Mouse (Mus musculus): Measurements from ENCODE around the gene Prdx1. TPM values are rescaled to one million over a fixed set of nuclear protein-coding genes. Genes with fewer than 3 reads are reported as not detected.

The Prdx1 gene
- polyA plus RNA-seq (2015; fragmentation: Nextera tagmentation; extraction: Ambion mirVana) = 509 and 614 TPM in 2 replicates

DNA sequence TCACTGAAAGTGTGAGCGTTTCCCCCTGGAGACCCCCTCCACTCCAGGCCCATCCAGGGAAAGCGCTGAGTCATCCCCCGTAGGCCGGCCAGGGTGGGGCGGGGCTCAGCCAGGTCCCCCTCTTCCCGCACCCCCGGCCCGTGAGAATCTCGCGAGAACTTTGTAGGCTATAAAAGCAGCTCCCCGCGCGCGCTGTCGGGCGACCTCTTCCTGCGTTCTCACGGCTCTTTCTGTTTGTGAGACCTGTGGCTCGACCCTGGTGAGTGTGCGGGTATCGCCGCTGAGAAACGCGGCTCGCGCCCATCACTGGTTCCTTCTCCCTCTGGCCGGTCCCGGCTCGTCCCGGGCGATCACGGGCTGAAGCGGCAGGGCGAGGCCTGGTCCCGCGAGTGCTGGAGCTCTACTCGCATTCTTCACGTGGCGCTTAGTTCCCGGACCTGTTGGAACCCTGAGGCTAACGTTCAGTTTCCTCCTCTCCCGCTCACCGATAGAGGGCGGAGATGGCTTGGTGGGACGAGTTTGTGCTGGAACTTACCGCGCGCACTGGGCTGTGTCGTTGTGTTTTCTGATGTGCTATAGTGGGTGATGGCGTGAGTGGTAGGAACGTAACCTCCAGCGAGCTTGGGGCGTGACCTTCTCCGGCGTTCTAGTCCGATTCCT, at the start of gene Prdx1:
Prdx1 (plus strand) TSS at position 143 of the 660 bp plus-strand sequence.

GRCm38 (mm10) chr4:116650924-116651796, 34.2 kb upstream of the Prdx1 start, which contains the start of gene Akr1a1:
TSS of gene Akr1a1 (minus strand) at chr4:116651680.

DNA sequence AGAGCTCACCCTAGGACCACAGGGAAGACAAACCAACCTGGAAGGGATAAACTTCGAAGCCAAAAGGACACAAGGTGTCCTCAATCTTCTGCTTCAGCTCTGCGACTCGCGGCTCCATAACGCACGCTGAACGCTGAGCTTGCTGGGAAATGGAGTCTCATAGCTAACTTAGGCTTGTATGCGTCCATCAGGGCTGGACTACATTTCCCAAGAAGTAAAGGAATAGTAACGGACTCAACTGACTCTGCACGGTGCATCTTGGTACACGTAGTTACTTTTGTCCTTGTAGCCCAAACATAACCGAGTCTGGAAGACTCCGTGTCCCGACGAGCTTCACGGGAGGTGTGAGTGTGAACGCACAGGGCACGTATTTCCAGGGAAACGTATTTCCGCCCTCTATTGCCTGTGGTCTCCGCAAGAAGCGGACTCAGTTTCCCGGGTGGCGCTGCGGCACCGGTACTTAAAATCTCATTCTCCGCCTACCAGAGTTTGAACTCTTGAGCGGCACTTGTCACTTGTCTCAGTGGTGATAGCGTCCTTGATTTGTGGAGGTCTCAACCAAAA, 22.9 kb downstream of the Prdx1 start, which contains the start of the genes Mmachc and Ccdc163:
Mmachc (minus strand) TSS at position 206 of the 564 bp plus-strand sequence.
Ccdc163 (plus strand) TSS at position 309 of the 564 bp plus-strand sequence.

GRCm38 (mm10) chr4:116720343-116721097, 35.2 kb downstream of the Prdx1 start, which contains the start of gene Tesk2:
TSS of gene Tesk2 (plus strand) at chr4:116720948.

Other genes starting within 250 kb of the Prdx1 start
- gene Mast2, start 221.4 kb upstream of the Prdx1 start, polyA plus RNA-seq (2015; fragmentation: Nextera tagmentation; extraction: Ambion mirVana) = 23.3 and 23.8 TPM in 2 replicates
- gene Ipp, start 178.0 kb upstream of the Prdx1 start, polyA plus RNA-seq (2015; fragmentation: Nextera tagmentation; extraction: Ambion mirVana) = 9.2 and 11.0 TPM in 2 replicates
- 17.5 and 18.3 TPM in 2 replicates for gene Tmem69, start 129.6 kb upstream of the Prdx1 start, polyA plus RNA-seq (2015; fragmentation: Nextera tagmentation; extraction: Ambion mirVana)
- 11.7 and 12.6 TPM in 2 replicates for gene Gpbp1l1, start 127.9 kb upstream of the Prdx1 start, polyA plus RNA-seq (2015; fragmentation: Nextera tagmentation; extraction: Ambion mirVana)
- 4.8 and 5.4 TPM in 2 replicates for gene Ccdc17, start 88.9 kb upstream of the Prdx1 start, polyA plus RNA-seq (2015; fragmentation: Nextera tagmentation; extraction: Ambion mirVana)
- gene Nasp, start 57.6 kb upstream of the Prdx1 start, polyA plus RNA-seq (2015; fragmentation: Nextera tagmentation; extraction: Ambion mirVana) = 55.0 and 59.1 TPM in 2 replicates
- 699 and 752 TPM in 2 replicates for gene Akr1a1, start 33.9 kb upstream of the Prdx1 start, polyA plus RNA-seq (2015; fragmentation: Nextera tagmentation; extraction: Ambion mirVana)
- 14.8 and 19.0 TPM in 2 replicates for gene Mmachc, start 22.9 kb downstream of the Prdx1 start, polyA plus RNA-seq (2015; fragmentation: Nextera tagmentation; extraction: Ambion mirVana)
- 5.8 and 6.5 TPM in 2 replicates for gene Ccdc163, start 23.0 kb downstream of the Prdx1 start, polyA plus RNA-seq (2015; fragmentation: Nextera tagmentation; extraction: Ambion mirVana)
- 2.5 and 2.8 TPM in 2 replicates for gene Tesk2, start 35.4 kb downstream of the Prdx1 start, polyA plus RNA-seq (2015; fragmentation: Nextera tagmentation; extraction: Ambion mirVana)
- gene Toe1, start 122.1 kb downstream of the Prdx1 start, polyA plus RNA-seq (2015; fragmentation: Nextera tagmentation; extraction: Ambion mirVana) = 23.4 and 25.2 TPM in 2 replicates
- 4.1 and 4.7 TPM in 2 replicates for gene Mutyh, start 122.2 kb downstream of the Prdx1 start, polyA plus RNA-seq (2015; fragmentation: Nextera tagmentation; extraction: Ambion mirVana)
- 2.3 and 2.7 TPM in 2 replicates for gene Hpdl, start 136.2 kb downstream of the Prdx1 start, polyA plus RNA-seq (2015; fragmentation: Nextera tagmentation; extraction: Ambion mirVana)
- gene Zswim5, start 191.8 kb downstream of the Prdx1 start, polyA plus RNA-seq (2015; fragmentation: Nextera tagmentation; extraction: Ambion mirVana) = 2.8 and 3.0 TPM in 2 replicates